Mouse (Mus musculus) T-cell, adult 66 days (primary cell): ENCODE results near the gene Zfp512b. TPM values are rescaled to one million over a fixed set of nuclear protein-coding genes. Genes with fewer than 3 reads are reported as not detected.

Experiments
- total RNA-seq, 2 experiments: library from RNA; stranded (reverse); gene quantifications; 3 replicates in 1 of 2; 4 replicates in 1 of 2; pipeline ENCODE4 v1.2.4; 2023

The Zfp512b gene
- 10 to 100 TPM; 67.3 to 81.5 TPM for total RNA-seq

DNA sequence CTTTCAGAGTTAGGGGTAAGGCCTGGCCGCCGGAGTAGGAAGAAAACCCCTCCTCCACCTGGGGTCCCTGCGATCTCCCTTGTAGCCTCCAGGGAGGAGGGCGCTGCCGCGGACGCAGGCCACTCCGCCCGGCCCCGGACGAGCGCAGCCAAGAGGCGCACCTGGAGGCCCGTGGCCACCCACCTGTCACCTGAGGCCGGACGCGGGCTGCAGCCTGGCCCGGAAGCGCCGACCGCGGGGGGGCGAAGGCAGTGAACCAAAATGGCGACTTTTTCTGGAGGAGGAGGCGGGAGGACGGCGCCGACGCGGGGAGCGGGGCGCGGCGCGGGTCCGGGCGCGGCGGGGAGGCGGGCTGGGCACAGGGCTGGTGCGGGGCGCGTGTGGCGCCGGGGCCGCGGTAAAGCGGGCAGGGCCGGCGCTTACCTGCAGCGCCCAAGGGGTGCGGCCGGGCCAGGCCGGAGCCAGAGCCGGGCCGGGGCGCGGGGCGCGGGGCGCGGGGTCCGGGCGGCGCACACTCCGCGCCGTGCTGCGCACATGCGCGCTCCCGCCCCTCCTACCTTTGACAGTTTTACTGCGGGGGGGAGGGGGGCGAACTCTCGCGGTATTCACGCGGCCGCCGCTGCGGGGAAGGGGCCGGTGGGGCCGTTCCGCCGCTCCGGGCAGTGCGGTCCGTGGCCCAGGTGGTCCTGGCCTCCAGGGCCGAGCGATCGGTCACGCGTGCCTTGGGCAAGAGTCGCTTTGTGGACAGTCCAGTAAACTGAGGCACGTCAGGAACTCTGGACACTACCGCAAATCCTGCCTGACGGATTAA is at the start of gene Zfp512b:
Zfp512b (minus strand) TSS at position 573 of the 811 bp plus-strand sequence.

GRCm38 (mm10) chr2:181598454-181599351 is 6.1 kb upstream of the Zfp512b start, which contains the start of gene Samd10:
Samd10 (minus strand) TSS chr2:181599212.

GRCm38 (mm10) chr2:181591528-181592085 is 996 bp downstream of the Zfp512b start, which contains the start of gene Prpf6:
Prpf6 (plus strand) TSS chr2:181591868.

DNA sequence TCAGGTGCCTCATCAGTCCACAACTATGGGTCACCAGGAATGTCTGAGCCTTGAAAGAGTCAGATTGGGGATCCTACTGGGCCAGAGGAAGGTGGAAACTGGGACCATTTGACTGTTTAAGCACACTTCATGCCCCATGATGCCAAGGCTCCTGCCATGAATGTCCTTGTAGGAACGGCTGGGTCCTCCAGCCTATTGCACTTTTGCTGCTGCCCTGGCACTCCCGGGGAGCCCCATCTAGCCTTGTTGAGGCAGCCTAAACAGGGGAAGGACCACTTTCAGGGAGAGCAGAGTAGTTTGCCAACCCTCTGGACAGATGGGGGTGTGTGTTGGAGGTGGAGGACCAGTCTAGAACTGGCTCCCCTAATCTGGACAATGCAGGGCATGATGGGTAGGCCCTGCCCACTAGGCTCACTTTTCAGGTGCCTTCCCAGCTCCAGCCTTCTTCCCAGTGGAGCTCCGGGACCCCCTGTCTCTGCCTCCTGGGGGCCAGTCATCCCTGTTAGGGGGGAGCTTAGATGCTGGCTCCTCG is 8.1 kb downstream of the Zfp512b start, which contains the start of gene Uckl1:
Uckl1 (minus strand) TSS at position 482 of the 532 bp plus-strand sequence.

Other genes with a start within 250 kb of the Zfp512b start
- 100 to 1,000 TPM; 126 to 143 TPM for gene Zgpat, start 227.9 kb downstream of the Zfp512b start, total RNA-seq
- 100 to 1,000 TPM in 1 of 2 experiments, 10 to 100 TPM in 1; 95.6 to 110 TPM for gene Arfrp1, start 227.4 kb downstream of the Zfp512b start, total RNA-seq
- gene Lime1, start 212.7 kb downstream of the Zfp512b start, total RNA-seq = 100 to 1,000 TPM; 260 to 278 TPM
- gene Zbtb46, start 133.4 kb downstream of the Zfp512b start, total RNA-seq = under 1 TPM; 0.27 to 0.67 TPM
- gene Abhd16b, start 99.6 kb downstream of the Zfp512b start, total RNA-seq = not detected
- gene Tpd52l2, start 95.7 kb downstream of the Zfp512b start, total RNA-seq = 10 to 100 TPM; 81.9 to 88.8 TPM
- 100 to 1,000 TPM; 131 to 137 TPM for gene Dnajc5, start 72.3 kb downstream of the Zfp512b start, total RNA-seq
- 100 to 1,000 TPM; 156 to 204 TPM for gene Uckl1, start 7.9 kb downstream of the Zfp512b start, total RNA-seq
- gene Prpf6, start 935 bp downstream of the Zfp512b start, total RNA-seq = 10 to 100 TPM; 60.2 to 63.9 TPM
- gene Samd10, start 6.4 kb upstream of the Zfp512b start, total RNA-seq = 10 to 100 TPM; 15.5 to 17.5 TPM
- under 1 TPM in 1 of 2 experiments, not detected in 1; 0.79 TPM for gene Gm29797, start 64.2 kb upstream of the Zfp512b start, total RNA-seq
- gene Sox18, start 78.8 kb upstream of the Zfp512b start, total RNA-seq = not detected
- 10 to 100 TPM; 17.0 to 19.9 TPM for gene Tcea2, start 87.5 kb upstream of the Zfp512b start, total RNA-seq
- gene Rgs19, start 101.2 kb upstream of the Zfp512b start, total RNA-seq = 100 to 1,000 TPM; 124 to 128 TPM
- gene Lkaaear1, start 105.6 kb upstream of the Zfp512b start, total RNA-seq = not detected
- gene Oprl1, start 122.2 kb upstream of the Zfp512b start, total RNA-seq = under 1 TPM; 0.23 to 0.39 TPM
- gene Myt1, start 170.5 kb upstream of the Zfp512b start, total RNA-seq = not detected
- 10 to 100 TPM; 53.6 to 71.7 TPM for gene Pcmtd2, start 245.1 kb upstream of the Zfp512b start, total RNA-seq